Mouse (Mus musculus): ENCODE data around the gene Slc35b2. TPM values are rescaled to one million over a fixed set of nuclear protein-coding genes. Genes with fewer than 3 reads are reported as not detected.

Slc35b2 gene
- polyA plus RNA-seq, 1 experiment from 2014 or later = 124 TPM

- no peak overlapping the region for H3K9ac ChIP-seq
- no peak overlapping the region for H3K4me2 ChIP-seq (replicated peaks)
- H3K36me3 ChIP-seq = peaks cover 4% of the 10 kb centered on the region; the same call in 1 of the 2 replicates
- no peak overlapping the region for H3K27ac ChIP-seq
- WGBS = 94% methylated on average over 6 of the region's 6 CpGs
- H3K4me1 ChIP-seq (replicated peaks) = peaks cover 25% of the 10 kb centered on the region
- no peak overlapping the region for H3K4me3 ChIP-seq (replicated peaks)
- no peaks in the 10 kb centered on the region for H3K9me3 ChIP-seq
- H3K27me3 ChIP-seq (replicated peaks) = no peaks in the 10 kb centered on the region
- ATAC-seq = no peak
Measured at GRCm38 (mm10) chr17:45582188-45582587, 18.5 kb downstream of the Slc35b2 start.

- Histone ChIP-seq H3K27ac (no peak overlapping the region), H3K27me3 (replicated peaks) (no peaks in the 10 kb centered on the region), H3K36me3 (peaks cover 5% of the 10 kb centered on the region; the same call in 1 of the 2 replicates), H3K4me1 (replicated peaks) (peaks cover 25% of the 10 kb centered on the region), H3K4me3 (replicated peaks) (no peak overlapping the region), H3K9me3 (no peaks in the 10 kb centered on the region), H3K4me2 (replicated peaks) (no peak overlapping the region), H3K9ac (no peak overlapping the region)
- 71% methylated on average over 6 of the region's 6 CpGs for WGBS
- no peak for ATAC-seq
Measured at GRCm38 (mm10) chr17:45582715-45583355, 19.2 kb downstream of the Slc35b2 start.

GRCm38 (mm10) chr17:45584096-45584896, 20.6 kb downstream of the Slc35b2 start:
- Histone ChIP-seq H3K27ac (peak overlapping the region; percentile 80), H3K4me2 (replicated peaks) (peak overlapping the region; percentile 17; the same call in 1 of the 2 replicates), H3K27me3 (replicated peaks) (no peaks in the 10 kb centered on the region), H3K9me3 (no peaks in the 10 kb centered on the region), H3K9ac (no peak overlapping the region), H3K4me1 (replicated peaks) (peaks cover 22% of the 10 kb centered on the region), H3K4me3 (replicated peaks) (no peak overlapping the region), H3K36me3 (peaks cover 5% of the 10 kb centered on the region; the same call in 1 of the 2 replicates)
- WGBS = 37% methylated on average over 12 of the region's 12 CpGs
- ATAC-seq = peak; percentile 31

- peak overlapping the region; percentile 17; the same call in 1 of the 2 replicates for H3K4me2 ChIP-seq (replicated peaks)
- no peak overlapping the region for H3K4me3 ChIP-seq (replicated peaks)
- H3K9ac ChIP-seq = peak overlapping the region; percentile 15; the same call in 1 of the 2 replicates
- no peaks in the 10 kb centered on the region for H3K27me3 ChIP-seq (replicated peaks)
- no peaks in the 10 kb centered on the region for H3K9me3 ChIP-seq
- H3K27ac ChIP-seq = peak overlapping the region; percentile 80
- WGBS = 27% methylated on average over 14 of the region's 14 CpGs
- H3K4me1 ChIP-seq (replicated peaks) = peaks cover 22% of the 10 kb centered on the region
- H3K36me3 ChIP-seq = peaks cover 5% of the 10 kb centered on the region; the same call in 1 of the 2 replicates
- ATAC-seq = peak; percentile 69
Measured at GRCm38 (mm10) chr17:45584939-45585678, 21.4 kb downstream of the Slc35b2 start.

GRCm38 (mm10) chr17:45585725-45586448, 22.2 kb downstream of the Slc35b2 start:
- 67% methylated on average over 23 of the region's 23 CpGs for WGBS
- Histone ChIP-seq H3K36me3 (peaks cover 5% of the 10 kb centered on the region; the same call in 1 of the 2 replicates), H3K27ac (peak overlapping the region; percentile 80), H3K4me3 (replicated peaks) (no peak overlapping the region), H3K27me3 (replicated peaks) (no peaks in the 10 kb centered on the region), H3K4me2 (replicated peaks) (no peak overlapping the region), H3K4me1 (replicated peaks) (peaks cover 21% of the 10 kb centered on the region), H3K9ac (peak overlapping the region; percentile 15; the same call in 1 of the 2 replicates), H3K9me3 (no peaks in the 10 kb centered on the region)
- no peak for ATAC-seq

- Histone ChIP-seq H3K36me3 (peaks cover 5% of the 10 kb centered on the region; the same call in 1 of the 2 replicates), H3K4me2 (replicated peaks) (no peak overlapping the region), H3K27me3 (replicated peaks) (no peaks in the 10 kb centered on the region), H3K4me1 (replicated peaks) (peaks cover 23% of the 10 kb centered on the region), H3K4me3 (replicated peaks) (no peak overlapping the region), H3K9ac (no peak overlapping the region), H3K27ac (0 out of 2 replicates have a peak overlapping the region, but pooled peaks have one; percentile 80), H3K9me3 (no peaks in the 10 kb centered on the region)
- 98% methylated on average over 3 of the region's 3 CpGs for WGBS
- ATAC-seq = no peak
Measured at GRCm38 (mm10) chr17:45586449-45586837, 22.8 kb downstream of the Slc35b2 start.

- ATAC-seq = no peak
- no peak overlapping the region for H3K4me3 ChIP-seq (replicated peaks)
- H3K4me1 ChIP-seq (replicated peaks) = peaks cover 42% of the 10 kb centered on the region
- H3K9ac ChIP-seq = no peak overlapping the region
- no peak overlapping the region for H3K4me2 ChIP-seq (replicated peaks)
- H3K36me3 ChIP-seq = peaks cover 5% of the 10 kb centered on the region; the same call in 1 of the 2 replicates
- no peaks in the 10 kb centered on the region for H3K27me3 ChIP-seq (replicated peaks)
- 89% methylated on average over 7 of the region's 7 CpGs for WGBS
- no peak overlapping the region for H3K27ac ChIP-seq
- no peaks in the 10 kb centered on the region for H3K9me3 ChIP-seq
Measured at GRCm38 (mm10) chr17:45588370-45588769, 24.7 kb downstream of the Slc35b2 start.

- no peak for ATAC-seq
- Histone ChIP-seq H3K9ac (no peak overlapping the region), H3K4me1 (replicated peaks) (peaks cover 49% of the 10 kb centered on the region)
Measured at GRCm38 (mm10) chr17:45589236-45589635, 25.6 kb downstream of the Slc35b2 start.

GRCm38 (mm10) chr17:45589844-45590243, 26.2 kb downstream of the Slc35b2 start:
- H3K4me2 ChIP-seq (replicated peaks) = no peak overlapping the region
- no peak for ATAC-seq
- H3K27me3 ChIP-seq (replicated peaks) = no peaks in the 10 kb centered on the region
- H3K9me3 ChIP-seq = no peaks in the 10 kb centered on the region
- H3K36me3 ChIP-seq = peaks cover 5% of the 10 kb centered on the region; the same call in 1 of the 2 replicates
- 95% methylated on average over 8 of the region's 8 CpGs for WGBS
- H3K27ac ChIP-seq = no peak overlapping the region
- no peak overlapping the region for H3K9ac ChIP-seq
- no peak overlapping the region for H3K4me3 ChIP-seq (replicated peaks)
- H3K4me1 ChIP-seq (replicated peaks) = peaks cover 50% of the 10 kb centered on the region

More at GRCm38 (mm10) chr17:45589236-45589635, 25.6 kb downstream of the Slc35b2 start:
- no peak overlapping the region for H3K4me3 ChIP-seq (replicated peaks)
- 97% methylated on average over 7 of the region's 7 CpGs for WGBS
- peaks cover 5% of the 10 kb centered on the region; the same call in 1 of the 2 replicates for H3K36me3 ChIP-seq
- no peaks in the 10 kb centered on the region for H3K9me3 ChIP-seq
- H3K27ac ChIP-seq = no peak overlapping the region
- no peak overlapping the region for H3K4me2 ChIP-seq (replicated peaks)
- no peaks in the 10 kb centered on the region for H3K27me3 ChIP-seq (replicated peaks)

- Histone ChIP-seq H3K4me2 (replicated peaks) (no peak overlapping the region), H3K9ac (no peak overlapping the region), H3K9me3 (no peaks in the 10 kb centered on the region), H3K36me3 (peaks cover 5% of the 10 kb centered on the region; the same call in 1 of the 2 replicates), H3K27me3 (replicated peaks) (no peaks in the 10 kb centered on the region), H3K4me1 (replicated peaks) (peaks cover 52% of the 10 kb centered on the region), H3K27ac (no peak overlapping the region), H3K4me3 (replicated peaks) (no peak overlapping the region)
- 77% methylated on average over 6 of the region's 6 CpGs for WGBS
- no peak for ATAC-seq
Measured at GRCm38 (mm10) chr17:45590410-45590809, 26.7 kb downstream of the Slc35b2 start.

Data from intestine, embryonic 15.5 days (tissue).